Mouse (Mus musculus): ENCODE data around the gene Cdc37. TPM values are rescaled to one million over a fixed set of nuclear protein-coding genes. Genes with fewer than 3 reads are reported as not detected.
A peak's percentile ranks its signal among the peaks of the same experiment; 100 is the strongest.

Gene Cdc37
- polyA plus RNA-seq, 1 experiment from 2014 or later, result 199 TPM

GRCm38 (mm10) chr9:21189905-21190304 lies 40.1 kb upstream of the Cdc37 start:
- Histone ChIP-seq H3K36me3 (ENCODE audit: control insufficient read depth, insufficient read depth, low read length) (no peaks in the 10 kb centered on the region), H3K4me1 (ENCODE audit: control insufficient read depth, insufficient read depth, low read length) (no peaks in the 10 kb centered on the region), H3K9me3 (replicated peaks; ENCODE audit: control insufficient read depth, low read length, poor library complexity, severe bottlenecking) (no peaks in the 10 kb centered on the region), H3K27ac (ENCODE audit: low read length) (no peak overlapping the region), H3K4me2 (ENCODE audit: low read length) (no peak overlapping the region), H3K9ac (ENCODE audit: low read depth, low read length) (no peak overlapping the region), H3K27me3 (ENCODE audit: control insufficient read depth, insufficient read depth, low read depth, low read length) (peaks cover under 1% of the 10 kb centered on the region; the same call in 1 of the 2 replicates), H3K4me3 (ENCODE audit: low read depth, low read length) (no peak overlapping the region)
- WGBS, result 39% methylated on average over 7 of the region's 7 CpGs
- ATAC-seq, result no peak

GRCm38 (mm10) chr9:21185436-21185835 lies 35.7 kb upstream of the Cdc37 start:
- Histone ChIP-seq H3K27me3 (ENCODE audit: control insufficient read depth, insufficient read depth, low read depth, low read length) (peaks cover 31% of the 10 kb centered on the region), H3K9ac (ENCODE audit: low read depth, low read length) (no peak overlapping the region), H3K4me1 (ENCODE audit: control insufficient read depth, insufficient read depth, low read length) (peaks cover 4% of the 10 kb centered on the region; the same call in 1 of the 2 replicates), H3K36me3 (ENCODE audit: control insufficient read depth, insufficient read depth, low read length) (no peaks in the 10 kb centered on the region), H3K27ac (ENCODE audit: low read length) (no peak overlapping the region), H3K4me3 (ENCODE audit: low read depth, low read length) (no peak overlapping the region), H3K4me2 (ENCODE audit: low read length) (no peak overlapping the region), H3K9me3 (replicated peaks; ENCODE audit: control insufficient read depth, low read length, poor library complexity, severe bottlenecking) (no peaks in the 10 kb centered on the region)
- 92% methylated on average over 5 of the region's 5 CpGs for WGBS
- no peak for ATAC-seq

- no peak for ATAC-seq
- 43% methylated on average over 2 of the region's 2 CpGs for WGBS
Measured at GRCm38 (mm10) chr9:21184733-21185132, 35.0 kb upstream of the Cdc37 start.

GRCm38 (mm10) chr9:21183905-21184413 lies 34.2 kb upstream of the Cdc37 start:
- Histone ChIP-seq H3K27ac (ENCODE audit: low read length) (no peak overlapping the region), H3K4me1 (ENCODE audit: control insufficient read depth, insufficient read depth, low read length) (peaks cover 4% of the 10 kb centered on the region; the same call in 1 of the 2 replicates), H3K9me3 (replicated peaks; ENCODE audit: control insufficient read depth, low read length, poor library complexity, severe bottlenecking) (no peaks in the 10 kb centered on the region), H3K36me3 (ENCODE audit: control insufficient read depth, insufficient read depth, low read length) (no peaks in the 10 kb centered on the region), H3K4me3 (ENCODE audit: low read depth, low read length) (no peak overlapping the region), H3K4me2 (ENCODE audit: low read length) (peak overlapping the region; percentile 36), H3K27me3 (ENCODE audit: control insufficient read depth, insufficient read depth, low read depth, low read length) (peaks cover 31% of the 10 kb centered on the region), H3K9ac (ENCODE audit: low read depth, low read length) (0 out of 2 replicates have a peak overlapping the region, but pooled peaks have one; percentile 14)
- no peak for ATAC-seq
- 4% methylated on average over 33 of the region's 34 CpGs for WGBS

More at GRCm38 (mm10) chr9:21184733-21185132, 35.0 kb upstream of the Cdc37 start:
- no peaks in the 10 kb centered on the region for H3K9me3 ChIP-seq (replicated peaks; ENCODE audit: control insufficient read depth, low read length, poor library complexity, severe bottlenecking)
- H3K27ac ChIP-seq (ENCODE audit: low read length), result no peak overlapping the region
- no peak overlapping the region for H3K9ac ChIP-seq (ENCODE audit: low read depth, low read length)
- peaks cover 4% of the 10 kb centered on the region; the same call in 1 of the 2 replicates for H3K4me1 ChIP-seq (ENCODE audit: control insufficient read depth, insufficient read depth, low read length)
- H3K36me3 ChIP-seq (ENCODE audit: control insufficient read depth, insufficient read depth, low read length), result no peaks in the 10 kb centered on the region
- H3K27me3 ChIP-seq (ENCODE audit: control insufficient read depth, insufficient read depth, low read depth, low read length), result peaks cover 31% of the 10 kb centered on the region
- no peak overlapping the region for H3K4me3 ChIP-seq (ENCODE audit: low read depth, low read length)
- H3K4me2 ChIP-seq (ENCODE audit: low read length), result no peak overlapping the region

- H3K4me2 ChIP-seq (ENCODE audit: low read length), result no peak overlapping the region
- ATAC-seq, result no peak
- H3K36me3 ChIP-seq (ENCODE audit: control insufficient read depth, insufficient read depth, low read length), result no peaks in the 10 kb centered on the region
- no peak overlapping the region for H3K9ac ChIP-seq (ENCODE audit: low read depth, low read length)
- peaks cover 31% of the 10 kb centered on the region for H3K27me3 ChIP-seq (ENCODE audit: control insufficient read depth, insufficient read depth, low read depth, low read length)
- WGBS, result 85% methylated on average over 6 of the region's 6 CpGs
- H3K4me1 ChIP-seq (ENCODE audit: control insufficient read depth, insufficient read depth, low read length), result peaks cover 4% of the 10 kb centered on the region; the same call in 1 of the 2 replicates
- no peaks in the 10 kb centered on the region for H3K9me3 ChIP-seq (replicated peaks; ENCODE audit: control insufficient read depth, low read length, poor library complexity, severe bottlenecking)
- H3K27ac ChIP-seq (ENCODE audit: low read length), result no peak overlapping the region
- no peak overlapping the region for H3K4me3 ChIP-seq (ENCODE audit: low read depth, low read length)
Measured at GRCm38 (mm10) chr9:21183421-21183820, 33.6 kb upstream of the Cdc37 start.

- Histone ChIP-seq H3K36me3 (ENCODE audit: control insufficient read depth, insufficient read depth, low read length) (no peaks in the 10 kb centered on the region), H3K27me3 (ENCODE audit: control insufficient read depth, insufficient read depth, low read depth, low read length) (peaks cover 31% of the 10 kb centered on the region), H3K27ac (ENCODE audit: low read length) (no peak overlapping the region), H3K4me1 (ENCODE audit: control insufficient read depth, insufficient read depth, low read length) (peaks cover 4% of the 10 kb centered on the region; the same call in 1 of the 2 replicates), H3K9ac (ENCODE audit: low read depth, low read length) (no peak overlapping the region), H3K4me2 (ENCODE audit: low read length) (peak overlapping the region; percentile 33), H3K4me3 (ENCODE audit: low read depth, low read length) (peak overlapping the region; percentile 19; the same call in 1 of the 2 replicates), H3K9me3 (replicated peaks; ENCODE audit: control insufficient read depth, low read length, poor library complexity, severe bottlenecking) (no peaks in the 10 kb centered on the region)
- 6% methylated on average over 47 of the region's 48 CpGs for WGBS
- ATAC-seq, result no peak
Measured at GRCm38 (mm10) chr9:21181421-21182220, 31.8 kb upstream of the Cdc37 start.

- Histone ChIP-seq H3K4me2 (ENCODE audit: low read length) (no peak overlapping the region), H3K4me3 (ENCODE audit: low read depth, low read length) (no peak overlapping the region), H3K36me3 (ENCODE audit: control insufficient read depth, insufficient read depth, low read length) (no peaks in the 10 kb centered on the region), H3K4me1 (ENCODE audit: control insufficient read depth, insufficient read depth, low read length) (peaks cover 4% of the 10 kb centered on the region; the same call in 1 of the 2 replicates), H3K27me3 (ENCODE audit: control insufficient read depth, insufficient read depth, low read depth, low read length) (peaks cover 31% of the 10 kb centered on the region), H3K9me3 (replicated peaks; ENCODE audit: control insufficient read depth, low read length, poor library complexity, severe bottlenecking) (no peaks in the 10 kb centered on the region), H3K27ac (ENCODE audit: low read length) (no peak overlapping the region), H3K9ac (ENCODE audit: low read depth, low read length) (no peak overlapping the region)
- no peak for ATAC-seq
- 65% methylated on average over 1 of the region's 1 CpGs for WGBS
Measured at GRCm38 (mm10) chr9:21180841-21181240, 31.1 kb upstream of the Cdc37 start.

GRCm38 (mm10) chr9:21180402-21180801 lies 30.6 kb upstream of the Cdc37 start:
- no peak for ATAC-seq
- Histone ChIP-seq H3K4me1 (ENCODE audit: control insufficient read depth, insufficient read depth, low read length) (peaks cover 4% of the 10 kb centered on the region; the same call in 1 of the 2 replicates), H3K9ac (ENCODE audit: low read depth, low read length) (no peak overlapping the region), H3K36me3 (ENCODE audit: control insufficient read depth, insufficient read depth, low read length) (no peaks in the 10 kb centered on the region), H3K9me3 (replicated peaks; ENCODE audit: control insufficient read depth, low read length, poor library complexity, severe bottlenecking) (no peaks in the 10 kb centered on the region), H3K27me3 (ENCODE audit: control insufficient read depth, insufficient read depth, low read depth, low read length) (peaks cover 31% of the 10 kb centered on the region), H3K4me2 (ENCODE audit: low read length) (no peak overlapping the region), H3K4me3 (ENCODE audit: low read depth, low read length) (no peak overlapping the region), H3K27ac (ENCODE audit: low read length) (no peak overlapping the region)
- WGBS, result 60% methylated on average over 4 of the region's 4 CpGs

GRCm38 (mm10) chr9:21172364-21172763 lies 22.6 kb upstream of the Cdc37 start:
- Histone ChIP-seq H3K4me2 (ENCODE audit: low read length) (no peak overlapping the region), H3K36me3 (ENCODE audit: control insufficient read depth, insufficient read depth, low read length) (no peaks in the 10 kb centered on the region)

More at GRCm38 (mm10) chr9:21172364-21172763, 22.6 kb upstream of the Cdc37 start:
- no peak overlapping the region for H3K27ac ChIP-seq (ENCODE audit: low read length)
- 76% methylated on average over 6 of the region's 6 CpGs for WGBS
- peaks cover 6% of the 10 kb centered on the region for H3K27me3 ChIP-seq (ENCODE audit: control insufficient read depth, insufficient read depth, low read depth, low read length)
- no peak for ATAC-seq
- no peak overlapping the region for H3K9ac ChIP-seq (ENCODE audit: low read depth, low read length)
- no peaks in the 10 kb centered on the region for H3K9me3 ChIP-seq (replicated peaks; ENCODE audit: control insufficient read depth, low read length, poor library complexity, severe bottlenecking)
- no peak overlapping the region for H3K4me3 ChIP-seq (ENCODE audit: low read depth, low read length)
- H3K4me1 ChIP-seq (ENCODE audit: control insufficient read depth, insufficient read depth, low read length), result no peaks in the 10 kb centered on the region
